Mouse (Mus musculus): Measurements from ENCODE around the gene Stxbp2. TPM values are rescaled to one million over a fixed set of nuclear protein-coding genes. Genes with fewer than 3 reads are reported as not detected.
A peak's percentile ranks its signal among the peaks of the same experiment; 100 is the strongest.

Gene Stxbp2
- polyA plus RNA-seq, 1 experiment from 2014 or later = 46.9 TPM

DNA sequence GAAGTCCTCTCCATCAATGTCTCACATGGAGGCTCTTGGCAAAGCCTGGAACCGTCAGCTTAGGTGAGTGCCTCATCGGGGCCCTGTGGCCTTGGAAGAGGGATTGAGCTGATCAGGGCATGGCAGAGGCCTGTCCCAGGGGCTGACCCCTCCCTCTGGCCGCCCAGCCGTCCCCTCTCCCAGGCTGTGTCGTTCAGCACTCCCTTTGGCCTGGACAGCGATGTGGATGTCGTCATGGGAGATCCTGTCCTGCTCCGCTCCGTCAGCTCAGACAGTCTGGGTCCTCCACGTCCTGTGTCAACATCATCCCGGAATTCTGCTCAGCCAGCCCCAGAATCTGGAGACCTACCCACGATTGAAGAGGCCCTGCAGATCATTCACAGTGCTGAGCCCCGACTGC is 27.3 kb upstream of the Stxbp2 start:
- DNase-seq (no peak), ATAC-seq (no peak)
- H3K4me2 ChIP-seq (ENCODE audit: low read depth, low read length) = no peak overlapping the region
- no peaks in the 10 kb centered on the region for H3K4me1 ChIP-seq (ENCODE audit: insufficient read depth)
- no peaks in the 10 kb centered on the region for H3K9me3 ChIP-seq (ENCODE audit: low read length)
- TF ChIP-seq CTCF (IDR thresholded peaks at IDR 0.05; ENCODE audit: low read depth) (no peak), EP300 (IDR thresholded peaks at IDR 0.05; ENCODE audit: low read depth) (no peak)
- H3K36me3 ChIP-seq (replicated peaks; ENCODE audit: insufficient read depth, low read length) = peaks cover 8% of the 10 kb centered on the region; the same call in 1 of the 2 replicates
- no peak overlapping the region for H3K27ac ChIP-seq (ENCODE audit: low read depth)
- H3K9ac ChIP-seq (replicated peaks) = no peak overlapping the region
- H3K27me3 ChIP-seq (ENCODE audit: insufficient read depth, low read length) = no peaks in the 10 kb centered on the region
- no peak overlapping the region for H3K4me3 ChIP-seq (ENCODE audit: low read depth, low read length)
- 73% methylated on average over 13 of the region's 13 CpGs for WGBS (ENCODE audit: insufficient replicate concordance)

- no peaks in the 10 kb centered on the region for H3K9me3 ChIP-seq (ENCODE audit: low read length)
- no peaks in the 10 kb centered on the region for H3K4me1 ChIP-seq (ENCODE audit: insufficient read depth)
- no peak overlapping the region for H3K9ac ChIP-seq (replicated peaks)
- H3K27me3 ChIP-seq (ENCODE audit: insufficient read depth, low read length) = no peaks in the 10 kb centered on the region
- no peak for DNase-seq
- no peak overlapping the region for H3K27ac ChIP-seq (ENCODE audit: low read depth)
- peaks cover 32% of the 10 kb centered on the region for H3K36me3 ChIP-seq (replicated peaks; ENCODE audit: insufficient read depth, low read length)
- no peak overlapping the region for H3K4me3 ChIP-seq (ENCODE audit: low read depth, low read length)
- WGBS (ENCODE audit: insufficient replicate concordance) = 62% methylated on average over 16 of the region's 16 CpGs
- no peak overlapping the region for H3K4me2 ChIP-seq (ENCODE audit: low read depth, low read length)
- ATAC-seq = no peak
- no peak for TF ChIP-seq CTCF (IDR thresholded peaks at IDR 0.05; ENCODE audit: low read depth)
- TF ChIP-seq EP300 (IDR thresholded peaks at IDR 0.05; ENCODE audit: low read depth) = no peak
These were observed 24.2 kb upstream of the Stxbp2 start for GRCm38 (mm10) chr8:3606593-3606992.

- H3K9ac ChIP-seq (replicated peaks) = no peak overlapping the region
- WGBS (ENCODE audit: insufficient replicate concordance) = 88% methylated on average over 7 of the region's 7 CpGs
These were observed 22.9 kb upstream of the Stxbp2 start for GRCm38 (mm10) chr8:3607822-3608221.

GRCm38 (mm10) chr8:3609046-3609815 is 21.5 kb upstream of the Stxbp2 start:
- WGBS (ENCODE audit: insufficient replicate concordance) = 79% methylated on average over 12 of the region's 12 CpGs
- H3K9me3 ChIP-seq (ENCODE audit: low read length) = no peaks in the 10 kb centered on the region
- DNase-seq (no peak), ATAC-seq (peak; percentile 11; the same call in 1 of the 2 replicates)
- no peak for TF ChIP-seq EP300 (IDR thresholded peaks at IDR 0.05; ENCODE audit: low read depth)
- no peak for TF ChIP-seq CTCF (IDR thresholded peaks at IDR 0.05; ENCODE audit: low read depth)
- H3K4me3 ChIP-seq (ENCODE audit: low read depth, low read length) = no peak overlapping the region
- H3K27me3 ChIP-seq (ENCODE audit: insufficient read depth, low read length) = no peaks in the 10 kb centered on the region
- no peaks in the 10 kb centered on the region for H3K4me1 ChIP-seq (ENCODE audit: insufficient read depth)
- H3K36me3 ChIP-seq (replicated peaks; ENCODE audit: insufficient read depth, low read length) = peaks cover 53% of the 10 kb centered on the region
- H3K27ac ChIP-seq (ENCODE audit: low read depth) = peak overlapping the region; percentile 34
- H3K9ac ChIP-seq (replicated peaks) = no peak overlapping the region
- H3K4me2 ChIP-seq (ENCODE audit: low read depth, low read length) = no peak overlapping the region

More at GRCm38 (mm10) chr8:3607822-3608221, 22.9 kb upstream of the Stxbp2 start:
- ATAC-seq (no peak), DNase-seq (no peak)
- Histone ChIP-seq H3K4me3 (ENCODE audit: low read depth, low read length) (no peak overlapping the region), H3K27ac (ENCODE audit: low read depth) (no peak overlapping the region), H3K36me3 (replicated peaks; ENCODE audit: insufficient read depth, low read length) (peaks cover 42% of the 10 kb centered on the region), H3K4me2 (ENCODE audit: low read depth, low read length) (no peak overlapping the region), H3K27me3 (ENCODE audit: insufficient read depth, low read length) (no peaks in the 10 kb centered on the region), H3K4me1 (ENCODE audit: insufficient read depth) (no peaks in the 10 kb centered on the region), H3K9me3 (ENCODE audit: low read length) (no peaks in the 10 kb centered on the region)
- TF ChIP-seq EP300 (IDR thresholded peaks at IDR 0.05; ENCODE audit: low read depth) (no peak), CTCF (IDR thresholded peaks at IDR 0.05; ENCODE audit: low read depth) (no peak)

DNA sequence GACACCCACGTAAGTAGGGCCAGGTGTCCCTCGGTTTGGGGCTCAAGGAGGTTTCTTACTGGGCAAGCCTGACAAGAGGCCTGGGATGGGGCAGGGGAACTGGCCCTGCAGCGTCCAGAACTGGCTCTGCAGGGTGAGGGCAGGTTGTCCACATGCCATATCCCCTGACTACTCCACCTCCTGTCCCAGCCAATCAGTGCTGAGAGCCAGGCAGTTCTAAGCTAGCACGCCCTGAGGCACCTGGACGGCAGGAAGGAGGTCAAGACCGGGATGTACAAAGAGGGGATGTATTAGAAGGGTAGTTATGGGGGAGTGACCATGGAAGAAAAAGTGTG is 21.0 kb upstream of the Stxbp2 start:
- Histone ChIP-seq H3K4me2 (ENCODE audit: low read depth, low read length) (no peak overlapping the region), H3K27ac (ENCODE audit: low read depth) (no peak overlapping the region; the same call in 1 of the 2 replicates), H3K9me3 (ENCODE audit: low read length) (no peaks in the 10 kb centered on the region), H3K4me3 (ENCODE audit: low read depth, low read length) (no peak overlapping the region), H3K9ac (replicated peaks) (no peak overlapping the region), H3K36me3 (replicated peaks; ENCODE audit: insufficient read depth, low read length) (peaks cover 59% of the 10 kb centered on the region), H3K4me1 (ENCODE audit: insufficient read depth) (no peaks in the 10 kb centered on the region), H3K27me3 (ENCODE audit: insufficient read depth, low read length) (no peaks in the 10 kb centered on the region)
- no peak for DNase-seq
- no peak for TF ChIP-seq CTCF (IDR thresholded peaks at IDR 0.05; ENCODE audit: low read depth)
- TF ChIP-seq EP300 (IDR thresholded peaks at IDR 0.05; ENCODE audit: low read depth) = no peak
- 85% methylated on average over 6 of the region's 6 CpGs for WGBS (ENCODE audit: insufficient replicate concordance)
- peak; percentile 57 for ATAC-seq

DNA sequence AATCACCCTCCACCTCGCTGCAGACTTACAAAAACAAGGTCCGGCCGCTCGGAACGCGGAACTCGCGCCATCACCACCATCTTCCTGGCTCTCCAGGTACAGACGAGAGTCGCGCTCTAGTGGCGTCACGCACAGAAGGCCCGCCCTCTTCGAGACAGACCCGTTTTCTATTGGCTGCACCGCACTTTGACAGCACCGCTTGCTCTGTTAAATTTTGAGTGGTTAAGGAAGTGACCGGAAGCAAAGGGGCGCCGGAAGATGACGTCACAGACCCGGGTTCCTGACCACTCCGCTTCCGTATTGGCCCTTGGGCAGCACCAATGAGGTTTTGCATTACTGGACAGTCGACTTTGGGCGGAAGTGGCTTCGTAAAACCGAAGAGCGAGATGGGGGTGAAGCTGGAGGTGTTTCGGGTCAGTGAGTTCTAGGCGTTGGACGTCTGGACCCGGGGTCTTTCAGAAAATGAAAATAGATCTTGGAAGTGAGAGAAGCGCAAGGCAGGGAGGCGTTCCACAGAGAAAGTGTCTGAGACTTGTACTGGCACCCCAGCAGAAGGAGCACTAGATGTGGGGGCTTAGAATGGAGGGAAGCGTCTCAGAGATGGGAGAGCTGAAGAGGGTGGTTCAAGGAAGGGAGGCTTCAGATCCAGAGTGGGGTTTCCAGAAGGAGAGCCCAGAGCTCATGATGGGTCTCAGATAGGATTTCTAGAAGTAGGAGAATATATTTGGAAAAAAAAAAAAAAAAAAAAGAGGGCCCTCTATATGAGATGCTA is 9.4 kb upstream of the Stxbp2 start, which contains the start of the genes Xab2 and Pet100:
Xab2 (minus strand) TSS at position 118 of the 772 bp plus-strand sequence.
Pet100 (plus strand) TSS at position 350 of the 772 bp plus-strand sequence.
- under 1% methylated on average over 37 of the region's 37 CpGs for WGBS (ENCODE audit: insufficient replicate concordance)
- ATAC-seq = peak; percentile 98
- DNase-seq = peak; percentile 100
- TF ChIP-seq EP300 (IDR thresholded peaks at IDR 0.05; ENCODE audit: low read depth) (peak; percentile 73; the same call in 1 of the 2 replicates), CTCF (IDR thresholded peaks at IDR 0.05; ENCODE audit: low read depth) (no peak)
- Histone ChIP-seq H3K4me1 (ENCODE audit: insufficient read depth) (peaks cover 19% of the 10 kb centered on the region), H3K9ac (replicated peaks) (peak within 1 kb of the TSS; percentile 74), H3K27ac (ENCODE audit: low read depth) (no peak within 1 kb of the TSS; the same call in none of the 2 replicates), H3K36me3 (replicated peaks; ENCODE audit: insufficient read depth, low read length) (peaks cover 22% of the 10 kb centered on the region), H3K4me3 (ENCODE audit: low read depth, low read length) (peak within 1 kb of the TSS; percentile 75), H3K4me2 (ENCODE audit: low read depth, low read length) (peak within 1 kb of the TSS; percentile 77), H3K9me3 (ENCODE audit: low read length) (no peaks in the 10 kb centered on the region), H3K27me3 (ENCODE audit: insufficient read depth, low read length) (no peaks in the 10 kb centered on the region)

Data from liver, postnatal 0 days (tissue).